Mouse (Mus musculus) right cerebral cortex, postnatal 4 days (tissue): ENCODE measurements around the gene Cux1.

ENCODE experiments used
- DNase-seq: peaks from one replicate; pipeline ENCODE4 v3.0.0-alpha.2; 2022

Cux1 gene

DNA sequence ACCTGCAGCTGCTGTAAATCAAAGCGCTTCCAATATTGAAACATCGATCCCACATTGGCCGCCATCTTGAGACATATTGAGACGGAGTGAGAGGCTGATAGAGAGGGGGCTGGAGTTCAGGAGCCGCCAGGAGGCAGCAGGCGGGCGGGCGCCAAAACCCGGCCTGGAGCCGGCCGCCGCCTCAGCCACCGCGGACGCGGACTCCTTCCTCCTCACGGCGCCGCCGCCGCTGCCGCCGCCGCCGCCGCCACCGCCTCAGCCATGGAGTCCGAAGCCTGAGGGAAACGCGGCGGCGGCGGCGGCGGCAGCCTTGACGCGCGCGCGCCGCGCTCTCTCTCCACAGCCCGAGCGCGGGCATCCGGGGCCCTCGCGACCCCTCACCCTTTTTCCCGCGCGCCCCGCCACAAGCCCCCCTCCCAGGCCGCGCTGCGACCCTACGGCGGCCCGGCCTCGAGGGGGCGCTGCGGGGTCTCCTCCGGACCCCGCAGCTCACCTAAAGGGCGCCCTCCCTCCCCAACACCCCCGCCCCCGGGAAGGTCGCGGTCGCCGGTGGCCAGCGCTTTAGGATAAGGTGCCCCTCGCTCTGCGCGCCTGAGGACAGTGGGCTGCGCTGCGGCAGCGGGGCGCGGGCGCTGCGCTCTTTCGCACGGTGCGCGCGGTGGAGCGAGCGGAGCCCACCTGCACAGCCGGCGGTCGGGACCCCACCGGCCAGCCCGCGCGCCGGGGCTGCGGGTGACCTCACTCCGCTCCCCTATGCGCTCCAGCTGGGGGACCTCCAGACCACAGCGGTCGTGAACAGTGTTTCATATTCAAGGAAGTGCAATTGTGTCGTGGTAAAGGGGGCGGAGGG, at the start of gene Cux1:
Gene Cux1 (minus strand): TSS at position 315 of the 850 bp plus-strand sequence.
- DNase-seq, result peak; percentile 79

DNA sequence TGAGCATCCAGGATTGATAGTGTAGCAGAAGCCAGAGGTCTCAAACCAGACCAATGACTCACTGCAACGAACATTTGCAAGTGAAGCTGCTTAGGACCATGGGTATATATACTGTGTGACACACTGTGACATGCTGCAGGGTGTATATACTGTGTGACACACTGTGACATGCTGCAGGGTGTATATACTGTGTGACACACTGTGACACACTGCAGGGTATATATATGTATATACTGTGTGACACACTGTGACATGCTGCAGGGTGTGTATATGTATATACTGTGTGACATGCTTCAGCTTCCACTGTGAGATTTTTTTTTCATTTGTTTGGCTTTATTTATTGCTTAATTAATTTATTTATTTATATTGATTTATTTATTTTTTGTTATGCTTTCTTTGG, 45.1 kb upstream of the Cux1 start:
- no peak for DNase-seq

DNA sequence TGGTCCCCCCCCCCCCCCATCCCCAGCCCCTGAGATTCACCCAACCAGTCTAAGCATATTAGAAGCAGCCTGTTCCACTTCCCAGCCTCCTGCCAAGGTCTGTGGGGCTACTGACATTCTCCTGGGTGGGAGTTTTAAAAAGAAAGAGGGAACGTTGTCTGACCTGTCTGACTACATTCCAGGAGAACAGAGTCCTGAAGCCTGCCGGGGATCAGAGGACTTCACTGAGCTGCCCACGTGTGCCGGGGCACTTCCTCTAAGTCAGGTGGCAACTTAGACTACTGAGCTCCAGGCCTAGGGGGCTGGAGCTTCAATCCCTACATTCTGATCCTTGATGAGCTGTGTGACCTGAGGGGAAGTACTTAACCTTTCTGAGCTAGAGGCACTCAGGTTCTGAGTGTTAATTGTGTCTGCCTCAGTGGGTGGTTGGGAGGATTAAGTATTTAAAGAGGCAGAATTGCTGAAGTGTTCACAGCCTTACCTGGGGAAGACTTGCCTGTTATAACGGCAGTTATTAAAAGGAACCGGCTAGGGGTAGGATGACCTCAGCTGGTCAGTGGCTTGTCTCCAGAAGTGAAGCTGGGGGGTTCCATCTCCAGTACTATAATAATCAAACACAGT, 41.6 kb upstream of the Cux1 start:
- DNase-seq, result no peak

DNA sequence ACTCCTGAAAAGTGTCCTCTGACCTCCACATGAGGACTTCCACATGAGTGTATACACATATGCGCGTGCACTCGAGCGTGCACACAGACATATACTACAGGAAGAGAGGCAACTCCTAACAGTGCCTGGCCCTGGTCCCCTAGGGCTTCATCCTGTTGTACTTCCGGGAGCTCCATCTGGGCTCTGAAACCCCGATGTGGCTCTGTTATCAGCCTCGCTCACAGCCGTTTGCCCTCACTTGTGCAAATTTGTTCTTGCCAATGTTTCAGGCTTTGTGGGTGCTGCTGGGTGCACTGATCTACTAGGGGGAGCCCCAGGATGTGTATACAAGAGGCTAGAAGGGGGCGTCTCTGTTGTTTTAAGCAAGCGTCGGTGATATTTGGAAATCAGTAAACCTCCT, 37.9 kb upstream of the Cux1 start:
- DNase-seq, result no peak

DNA sequence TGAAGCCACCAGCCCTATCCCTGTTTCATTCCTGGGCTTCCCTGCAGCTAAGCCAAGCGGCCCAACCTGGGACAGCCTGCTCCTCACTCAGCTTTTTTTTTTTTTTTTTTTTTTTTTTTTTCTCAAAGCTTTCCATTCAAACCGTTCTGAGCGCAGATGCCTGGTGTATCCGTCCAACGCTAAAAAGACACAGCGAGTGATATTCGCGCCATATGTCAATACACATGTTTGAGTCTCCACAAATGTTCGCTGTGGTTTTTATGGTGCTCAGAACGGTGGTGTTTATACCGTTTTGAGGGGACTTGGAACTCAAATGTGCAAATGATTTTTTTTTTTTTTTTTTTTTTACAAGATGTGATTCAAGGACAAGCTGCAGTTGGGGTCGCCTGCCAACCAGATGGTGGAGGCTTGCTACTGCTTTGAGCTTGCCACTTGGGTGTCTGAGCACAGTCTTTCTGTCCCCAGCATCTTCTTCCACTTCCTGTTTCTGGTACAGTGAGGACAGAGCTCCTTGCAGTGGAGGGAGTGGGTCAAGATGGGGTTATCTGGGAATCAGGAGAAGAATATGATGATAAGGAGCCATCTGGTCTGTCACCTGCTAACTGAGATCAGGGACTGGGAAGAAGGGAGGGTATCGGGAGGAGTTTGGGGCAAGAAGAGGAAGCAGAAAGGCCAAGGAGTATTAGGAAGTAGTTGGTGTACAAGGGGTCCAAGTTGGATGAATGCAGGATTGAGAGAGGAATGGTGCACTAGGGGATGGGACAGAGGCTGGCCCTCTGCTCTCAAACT, 36.1 kb upstream of the Cux1 start:
- peak; percentile 55 for DNase-seq

DNA sequence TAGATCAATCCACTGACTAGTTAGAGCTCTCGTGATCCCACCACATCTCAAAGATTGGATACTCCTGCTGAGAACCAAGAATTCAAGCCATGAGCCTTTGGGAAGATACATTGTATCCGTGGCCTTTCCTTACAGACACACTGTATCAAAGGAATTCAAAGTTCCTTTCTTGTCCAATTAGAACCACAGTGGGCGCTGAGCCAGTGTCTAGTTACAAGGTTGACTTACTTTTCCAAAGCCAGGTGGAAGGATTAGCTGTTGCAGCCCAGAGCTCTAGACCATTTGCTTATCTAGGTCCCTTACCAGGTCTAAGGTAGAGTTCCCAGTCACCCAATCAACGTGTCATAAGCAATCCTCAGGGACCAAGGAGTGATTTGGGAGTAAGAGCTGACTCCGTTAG, 33.2 kb upstream of the Cux1 start:
- DNase-seq, result no peak

DNA sequence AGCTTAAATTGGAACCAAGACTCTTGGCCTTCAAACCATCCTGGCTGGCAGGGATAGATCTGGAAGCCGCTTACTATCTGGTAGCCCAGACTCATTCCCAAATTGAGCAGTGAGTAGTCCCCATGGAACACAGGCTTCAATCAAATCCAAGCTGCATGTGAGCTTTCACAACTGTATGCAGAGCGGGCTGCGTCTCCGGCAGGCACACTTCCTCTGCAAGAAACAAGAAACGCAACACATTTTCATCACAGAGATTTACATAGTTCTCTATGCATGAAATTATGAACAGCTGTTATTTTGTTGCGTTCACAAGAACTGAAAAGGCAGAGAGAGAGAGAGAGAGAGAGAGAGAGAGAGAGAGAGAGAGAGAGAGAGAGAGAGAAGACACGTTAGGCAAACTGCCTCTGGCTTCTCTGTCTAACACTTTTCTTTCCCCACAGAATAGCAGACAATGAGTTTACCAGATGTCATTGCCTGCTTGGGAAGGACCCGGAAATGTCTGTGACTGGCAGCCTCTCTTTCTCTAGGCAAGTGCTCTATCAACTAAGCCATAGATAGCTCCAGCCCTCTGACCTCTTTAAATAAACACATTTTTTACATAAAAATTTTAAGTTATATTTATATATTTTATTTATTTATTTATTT, 27.7 kb upstream of the Cux1 start:
- no peak for DNase-seq

DNA sequence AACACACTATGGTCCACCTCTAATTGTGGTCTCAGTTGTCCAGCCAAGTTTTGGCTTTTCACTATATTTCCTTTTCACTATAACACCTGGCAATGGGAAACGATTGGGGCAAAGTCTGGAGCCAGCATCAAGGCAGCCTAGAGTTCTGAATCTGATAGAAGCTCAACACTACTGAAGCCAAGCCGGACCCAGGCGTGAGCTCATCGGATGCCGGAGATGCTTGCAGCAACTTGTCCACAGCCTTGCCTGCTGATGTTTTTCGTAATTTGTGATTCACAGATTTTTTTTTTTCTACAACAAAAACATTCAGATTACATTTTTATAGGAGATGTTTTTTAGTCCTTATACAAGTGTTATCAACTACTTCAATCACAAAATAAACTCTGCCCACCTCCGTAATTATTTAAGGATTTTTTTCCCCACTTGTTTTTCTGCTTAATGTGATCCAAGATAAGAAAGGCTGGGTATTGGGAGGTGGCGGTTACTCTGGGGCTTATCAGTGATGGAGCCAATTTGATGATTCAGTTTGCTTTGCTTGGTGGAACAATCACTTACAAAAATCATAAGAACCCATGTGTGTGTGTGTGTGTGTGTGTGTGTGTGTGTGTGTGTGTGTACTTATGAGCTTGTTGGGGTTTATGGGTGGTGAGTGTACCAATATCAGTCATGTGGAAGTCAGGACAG, 24.7 kb upstream of the Cux1 start:
- DNase-seq, result no peak

DNA sequence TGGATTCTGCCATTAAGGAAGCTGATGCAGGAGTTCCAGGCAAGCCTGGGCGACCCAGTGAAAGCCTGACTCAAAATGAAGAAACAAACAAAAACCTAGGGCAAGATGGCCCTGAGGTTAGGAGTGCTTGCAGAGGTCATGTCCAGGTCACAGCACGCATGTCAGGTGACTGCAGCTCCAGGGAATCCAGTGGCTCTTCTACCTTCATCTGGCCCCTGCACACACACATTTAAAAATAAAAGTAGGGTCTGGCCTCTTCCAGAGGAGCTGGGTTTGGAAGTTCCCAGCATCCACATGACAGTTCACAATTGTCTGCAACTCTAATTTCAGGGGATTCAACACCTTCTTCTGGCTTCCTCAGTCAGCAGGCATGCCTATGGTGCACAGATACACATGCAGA, 21.7 kb upstream of the Cux1 start:
- no peak for DNase-seq

DNA sequence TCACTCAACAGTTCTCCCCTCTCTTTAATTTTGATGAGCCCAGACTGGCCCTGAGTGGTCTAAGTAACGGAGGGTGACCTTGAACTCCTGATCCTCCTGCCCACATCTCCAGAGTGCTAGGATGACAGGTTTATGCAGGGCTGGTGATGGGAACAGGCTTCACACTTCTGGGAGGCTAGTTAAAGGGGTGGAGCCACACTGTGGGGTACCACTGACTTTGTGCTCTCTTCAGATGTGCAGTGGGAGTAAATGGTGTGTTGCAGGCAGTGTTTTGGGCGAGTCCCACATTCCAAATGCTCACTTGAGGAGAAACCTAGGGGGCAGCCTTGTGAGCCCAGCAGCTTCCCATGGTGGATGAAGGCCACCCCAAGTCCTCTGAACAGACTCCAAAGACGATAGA, 21.2 kb upstream of the Cux1 start:
- DNase-seq, result no peak

DNA sequence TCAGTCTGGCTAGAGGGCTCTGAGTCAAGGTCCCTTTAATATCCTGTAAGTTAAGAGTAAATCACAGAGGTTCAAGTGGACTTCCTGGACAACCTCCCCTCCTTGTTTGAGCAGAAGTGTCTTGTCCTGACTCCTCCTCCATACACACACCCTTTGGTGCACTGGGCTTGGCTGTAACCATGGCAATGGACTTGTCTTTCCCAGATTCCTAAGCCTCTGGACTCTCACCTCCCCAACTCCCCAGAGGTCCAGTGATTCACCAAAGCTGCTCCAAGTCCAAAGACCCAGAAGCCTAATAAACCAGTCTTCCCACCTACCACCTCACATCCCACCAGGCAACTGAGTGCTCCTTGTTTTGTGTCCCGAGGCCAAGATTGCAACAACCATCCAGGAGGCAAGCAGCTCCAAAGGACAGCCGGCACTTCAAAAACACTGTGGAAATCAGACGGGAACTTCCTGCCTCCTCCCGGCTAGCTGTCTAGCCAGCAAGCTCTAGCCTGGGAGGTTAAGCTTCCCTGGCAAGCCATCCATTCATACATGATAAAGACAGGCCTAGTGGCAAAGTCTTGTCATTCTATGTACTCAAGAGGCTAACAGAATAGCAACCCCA, 17.5 kb upstream of the Cux1 start:
- no peak for DNase-seq

DNA sequence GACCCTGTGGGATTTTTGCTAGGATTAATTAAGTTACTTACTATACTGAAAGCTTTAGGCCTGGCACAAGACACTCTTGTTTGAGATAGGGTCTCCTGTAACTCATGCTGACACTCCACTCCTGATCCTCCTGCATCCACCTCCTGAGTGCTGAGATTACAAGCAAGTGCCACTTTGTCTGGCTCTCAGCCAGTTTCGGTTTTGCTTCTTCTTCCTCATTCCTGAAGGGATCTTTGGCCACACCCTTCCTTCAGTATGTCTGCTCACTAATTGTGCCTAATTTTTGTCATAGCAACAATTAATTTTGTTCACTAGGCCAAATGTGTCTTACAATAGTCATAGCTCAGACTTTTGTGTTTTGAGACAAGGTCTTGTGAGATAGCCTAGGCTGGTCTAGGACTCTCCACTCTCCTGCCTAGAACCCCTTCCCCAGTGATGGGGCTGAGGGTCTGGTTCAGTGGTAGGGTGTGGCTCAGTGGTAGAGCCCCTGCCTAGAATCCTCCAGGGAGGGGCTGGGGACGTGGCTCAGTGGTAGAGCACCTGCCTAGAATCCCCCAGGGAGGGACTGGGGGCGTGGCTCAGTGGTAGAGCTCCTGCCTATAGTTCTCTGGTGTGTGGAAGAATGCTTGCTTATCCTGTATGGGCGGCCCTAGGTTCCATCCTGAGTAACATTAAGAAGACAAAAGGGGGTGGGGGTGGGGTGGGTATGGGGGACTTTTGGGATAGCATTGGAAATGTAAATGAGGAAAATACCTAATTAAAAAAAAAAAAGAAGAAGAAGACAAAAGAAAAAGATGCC, 16.6 kb upstream of the Cux1 start:
- DNase-seq, result no peak

DNA sequence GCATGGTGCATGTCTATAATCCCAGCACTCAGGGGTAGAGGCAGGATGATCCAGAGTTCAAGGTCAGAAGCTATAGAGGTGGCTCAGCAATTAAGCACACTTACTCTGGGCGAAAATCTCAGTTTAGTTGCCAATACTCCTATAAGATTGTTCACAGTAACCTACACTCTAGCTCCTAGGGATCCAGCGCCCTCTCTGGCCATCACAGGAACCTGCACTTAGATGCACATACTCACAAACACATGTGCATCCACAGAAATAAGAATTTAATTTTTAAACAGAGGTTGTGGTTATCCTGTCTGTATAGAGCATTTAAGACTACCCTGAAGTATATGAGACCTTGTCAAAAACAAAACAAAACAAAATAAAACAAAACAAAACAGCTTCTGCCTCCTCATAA, 16.0 kb upstream of the Cux1 start:
- DNase-seq, result no peak

DNA sequence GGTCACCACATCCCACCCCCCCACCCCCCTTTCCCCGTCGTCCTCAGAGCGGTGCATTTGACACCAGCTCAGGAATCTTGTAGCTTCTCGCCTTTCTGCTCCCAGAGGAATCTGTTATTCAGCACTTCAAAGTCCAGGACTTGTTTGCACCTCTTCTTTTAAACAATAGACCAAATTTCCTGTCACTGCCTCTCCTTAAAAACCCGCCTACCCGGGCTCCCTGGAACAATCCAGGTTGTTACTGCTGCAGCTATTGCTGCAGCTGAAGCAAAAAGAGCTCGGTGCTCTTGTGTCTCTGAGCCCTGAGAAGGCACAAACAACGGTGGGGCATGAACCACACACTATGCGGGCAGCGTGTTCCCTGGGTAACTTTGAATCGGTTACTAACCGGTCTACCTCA, 14.9 kb upstream of the Cux1 start:
- no peak for DNase-seq

DNA sequence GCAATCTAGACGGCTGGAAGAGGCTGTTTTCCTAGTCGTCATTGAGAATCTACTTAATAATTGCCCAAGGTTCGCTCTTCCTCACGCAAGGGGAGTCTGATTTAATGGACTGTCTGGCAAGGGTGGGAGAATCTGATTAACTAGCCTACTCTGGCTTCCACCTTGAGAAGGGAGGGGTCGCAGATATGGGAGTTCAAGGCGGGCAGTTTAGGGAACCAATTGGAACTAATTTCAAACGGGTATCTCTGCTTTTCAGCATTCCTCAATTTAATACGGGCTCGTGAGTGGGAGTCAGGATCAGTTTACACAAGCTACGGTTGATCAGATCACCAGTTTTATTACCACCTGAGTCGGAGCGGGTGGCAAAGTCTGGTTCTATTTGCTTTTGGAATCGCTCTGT, 14.3 kb upstream of the Cux1 start:
- DNase-seq, result no peak

DNA sequence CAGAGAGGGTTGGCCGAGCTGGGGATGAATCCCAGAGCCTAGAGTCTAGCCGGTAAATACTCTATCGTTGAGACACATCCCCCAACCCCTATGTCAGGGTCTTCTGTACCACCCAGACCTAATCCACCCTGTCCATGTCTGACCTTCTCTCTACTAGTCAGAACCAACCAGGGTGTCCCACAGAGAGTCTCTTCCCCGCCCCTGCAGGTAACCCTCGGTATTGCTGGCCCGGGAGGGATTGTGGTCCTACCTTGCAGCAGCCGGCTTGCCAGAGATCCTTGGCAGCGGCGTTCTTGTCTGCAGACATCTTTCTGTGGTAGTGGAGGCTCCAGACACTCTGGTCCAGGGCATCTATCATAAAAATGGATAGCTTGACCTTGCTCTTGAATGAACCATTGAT, 13.9 kb upstream of the Cux1 start:
- DNase-seq, result peak; percentile 39

DNA sequence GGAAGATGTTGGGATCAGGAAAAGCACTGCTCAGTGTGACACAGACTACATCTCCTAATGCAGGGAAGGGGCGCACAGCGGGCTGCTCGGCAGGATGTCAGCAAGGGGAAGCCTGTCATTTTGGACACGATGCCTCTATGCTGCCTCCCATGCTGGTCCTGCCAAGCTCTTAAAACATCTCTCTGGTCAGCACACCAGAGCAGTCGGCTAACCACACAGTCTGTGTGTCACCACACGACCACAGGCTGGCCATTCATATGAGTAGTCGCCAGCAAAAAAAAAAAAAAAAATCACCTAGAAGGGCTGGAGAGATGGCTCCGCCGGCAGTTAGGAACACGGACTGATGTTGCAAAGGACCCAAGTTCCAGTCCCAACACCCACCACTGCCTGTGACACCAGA, 10.9 kb upstream of the Cux1 start:
- no peak for DNase-seq

DNA sequence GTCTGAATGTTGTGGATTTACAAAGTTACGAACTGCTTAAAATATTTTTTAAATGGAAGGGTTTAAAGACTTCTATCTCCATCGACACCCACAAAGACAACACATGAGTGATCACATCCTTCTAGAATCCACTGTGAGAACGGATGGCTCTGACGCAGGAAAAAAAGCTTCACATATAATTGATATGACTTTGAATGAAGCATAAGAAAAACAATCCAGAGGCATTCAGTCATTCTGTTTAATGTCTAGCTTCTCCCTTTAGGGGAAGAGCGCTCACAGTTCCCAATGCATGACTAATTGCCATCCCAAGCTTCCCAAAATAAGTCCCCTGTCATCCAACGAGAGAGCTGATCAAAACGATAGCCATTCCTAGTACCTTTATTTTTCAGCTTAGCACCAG, 2.9 kb upstream of the Cux1 start:
- no peak for DNase-seq

DNA sequence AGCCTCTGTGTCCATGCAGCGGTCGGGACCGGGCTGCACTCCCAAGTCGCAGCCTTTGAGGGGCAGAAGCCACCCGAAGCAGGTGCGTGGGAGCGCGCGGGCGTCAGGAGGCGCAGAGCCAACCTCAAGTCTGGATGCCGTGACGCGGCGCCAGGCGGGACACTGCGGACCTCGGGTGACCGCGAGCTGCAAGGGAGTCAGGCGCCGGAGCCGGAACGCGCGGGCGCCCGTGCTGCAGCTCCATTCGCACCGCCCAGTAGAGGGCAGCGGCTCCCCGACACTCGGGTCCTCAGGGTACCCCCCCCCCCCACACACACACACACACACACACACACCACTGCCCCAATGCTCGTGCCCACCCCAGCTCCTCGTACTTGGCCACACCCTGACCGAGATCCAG, 1.5 kb upstream of the Cux1 start:
- DNase-seq, result peak; percentile 71

DNA sequence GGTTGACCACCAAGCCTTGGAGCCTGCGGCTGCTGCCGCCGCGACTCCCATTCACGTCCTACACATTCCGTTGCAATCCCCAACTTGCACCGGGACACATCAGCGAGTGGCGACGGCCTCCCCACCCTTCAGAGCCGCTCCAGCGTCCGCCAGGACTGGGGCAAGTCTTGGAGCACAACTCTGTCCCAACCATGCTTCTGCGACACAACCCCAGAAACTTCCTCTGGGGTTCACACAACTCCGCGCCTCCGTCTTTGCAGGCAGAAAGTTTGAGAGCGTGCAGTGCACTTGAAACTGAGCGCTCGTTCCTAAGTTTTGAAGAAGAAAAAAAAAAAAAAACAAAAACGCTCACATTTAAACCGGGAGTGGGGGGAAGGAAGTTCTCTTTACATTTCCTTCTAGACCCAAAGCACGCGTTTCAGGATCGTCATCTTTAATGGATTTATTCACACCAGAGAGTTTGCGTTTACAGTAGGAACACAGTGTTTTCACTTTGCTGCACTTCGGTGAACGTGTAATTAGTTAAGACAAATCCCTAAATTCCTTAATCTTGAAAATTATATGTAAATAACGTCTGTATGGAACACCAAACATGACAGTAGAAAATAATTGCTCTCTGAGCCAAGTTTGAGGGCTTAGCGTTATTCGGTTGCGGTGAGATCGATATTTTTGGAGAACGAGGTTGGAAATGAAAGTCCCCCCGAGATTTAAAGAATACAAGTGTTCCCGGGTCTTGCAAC, 906 bp upstream of the Cux1 start:
- DNase-seq, result peak; percentile 19

DNA sequence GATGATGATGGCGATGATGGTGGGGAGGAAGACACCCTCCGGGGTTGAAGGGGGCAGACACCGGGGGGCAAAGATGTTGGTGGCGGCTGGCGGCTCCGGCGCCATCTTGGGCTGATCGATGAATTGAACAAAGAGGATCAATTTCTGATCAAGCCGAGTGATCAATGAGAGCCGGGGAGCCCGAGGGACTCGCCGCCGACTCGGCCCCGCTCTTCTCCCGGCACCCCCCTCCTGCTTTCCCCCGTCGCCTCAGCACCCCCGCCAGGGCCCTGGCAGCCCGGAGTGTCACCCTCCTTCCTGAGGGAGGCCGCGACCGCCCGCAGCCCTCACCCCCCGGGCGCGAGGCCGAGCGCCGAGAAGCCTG, 496 bp downstream of the Cux1 start:
- no peak for DNase-seq
